Mouse (Mus musculus): ENCODE measurements at regions not wholly inside any gene's neighbourhood (a gene's known extent, or its start where the extent isn't known, plus 50 kb on each side); places are given as distances from the start of the nearest gene placed in this dataset.

GRCm38 (mm10) chr12:39921481-39921880 is 116.3 kb downstream of the Arl4a start:
- peak; percentile 37 for DNase-seq (ENCODE audit: low read depth)

DNA sequence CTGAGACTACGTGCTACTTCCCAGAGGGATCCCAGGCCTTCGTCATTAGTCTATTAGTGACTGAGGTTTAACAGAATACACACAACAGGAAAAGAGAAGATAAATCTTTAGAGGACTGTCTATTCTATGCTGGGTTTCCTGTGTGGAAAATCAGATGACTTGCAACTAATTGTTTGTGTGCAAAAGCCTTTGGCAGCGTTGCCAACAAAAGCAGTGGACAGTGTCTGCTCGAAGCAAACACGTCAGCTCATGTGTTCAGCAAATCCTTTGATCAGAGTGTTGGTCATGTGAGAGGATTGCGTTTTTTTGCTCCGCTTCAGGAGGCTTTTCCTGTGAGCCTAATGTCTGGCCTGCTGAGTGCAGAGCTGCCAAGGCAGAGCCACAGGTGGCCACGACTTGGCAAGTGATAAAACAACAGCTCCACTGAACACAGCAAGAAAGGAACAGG is 117.3 kb downstream of the Arl4a start:
- DNase-seq (ENCODE audit: low read depth) = peak; percentile 96
- TF ChIP-seq POLR2A (IDR thresholded peaks at IDR 0.05; ENCODE audit: borderline replicate concordance, extremely low read depth, insufficient read depth, insufficient read length, poor library complexity, severe bottlenecking) = no peak

More at GRCm38 (mm10) chr12:39921481-39921880, 116.3 kb downstream of the Arl4a start:
- TF ChIP-seq CTCF (IDR thresholded peaks at IDR 0.05; ENCODE audit: borderline replicate concordance, extremely low read depth, insufficient read depth, insufficient read length) = no peak
- no peak for TF ChIP-seq POLR2A (IDR thresholded peaks at IDR 0.05; ENCODE audit: borderline replicate concordance, extremely low read depth, insufficient read depth, insufficient read length, poor library complexity, severe bottlenecking)

- TF ChIP-seq CTCF (IDR thresholded peaks at IDR 0.05; ENCODE audit: borderline replicate concordance, extremely low read depth, insufficient read depth, insufficient read length) = no peak
- TF ChIP-seq POLR2A (IDR thresholded peaks at IDR 0.05; ENCODE audit: borderline replicate concordance, extremely low read depth, insufficient read depth, insufficient read length, poor library complexity, severe bottlenecking) = no peak
- peak; percentile 47 for DNase-seq (ENCODE audit: low read depth)
Measured at GRCm38 (mm10) chr12:39919909-39920308, 117.9 kb downstream of the Arl4a start.

- TF ChIP-seq CTCF (IDR thresholded peaks at IDR 0.05; ENCODE audit: borderline replicate concordance, extremely low read depth, insufficient read depth, insufficient read length) = no peak
- no peak for TF ChIP-seq POLR2A (IDR thresholded peaks at IDR 0.05; ENCODE audit: borderline replicate concordance, extremely low read depth, insufficient read depth, insufficient read length, poor library complexity, severe bottlenecking)
- DNase-seq (ENCODE audit: low read depth) = no peak
Measured at GRCm38 (mm10) chr12:39888493-39888892, 149.3 kb downstream of the Arl4a start.

- TF ChIP-seq POLR2A (IDR thresholded peaks at IDR 0.05; ENCODE audit: borderline replicate concordance, extremely low read depth, insufficient read depth, insufficient read length, poor library complexity, severe bottlenecking) (no peak), CTCF (IDR thresholded peaks at IDR 0.05; ENCODE audit: borderline replicate concordance, extremely low read depth, insufficient read depth, insufficient read length) (no peak)
- peak; percentile 69 for DNase-seq (ENCODE audit: low read depth)
Measured at GRCm38 (mm10) chr12:39885366-39885765, 152.5 kb downstream of the Arl4a start.

GRCm38 (mm10) chr12:39880309-39880708 is 157.5 kb downstream of the Arl4a start:
- no peak for DNase-seq (ENCODE audit: low read depth)
- TF ChIP-seq CTCF (IDR thresholded peaks at IDR 0.05; ENCODE audit: borderline replicate concordance, extremely low read depth, insufficient read depth, insufficient read length) = no peak
- no peak for TF ChIP-seq POLR2A (IDR thresholded peaks at IDR 0.05; ENCODE audit: borderline replicate concordance, extremely low read depth, insufficient read depth, insufficient read length, poor library complexity, severe bottlenecking)

GRCm38 (mm10) chr12:39873917-39874316 is 163.9 kb downstream of the Arl4a start:
- TF ChIP-seq CTCF (IDR thresholded peaks at IDR 0.05; ENCODE audit: borderline replicate concordance, extremely low read depth, insufficient read depth, insufficient read length) (no peak), POLR2A (IDR thresholded peaks at IDR 0.05; ENCODE audit: borderline replicate concordance, extremely low read depth, insufficient read depth, insufficient read length, poor library complexity, severe bottlenecking) (no peak)
- DNase-seq (ENCODE audit: low read depth) = no peak

DNA sequence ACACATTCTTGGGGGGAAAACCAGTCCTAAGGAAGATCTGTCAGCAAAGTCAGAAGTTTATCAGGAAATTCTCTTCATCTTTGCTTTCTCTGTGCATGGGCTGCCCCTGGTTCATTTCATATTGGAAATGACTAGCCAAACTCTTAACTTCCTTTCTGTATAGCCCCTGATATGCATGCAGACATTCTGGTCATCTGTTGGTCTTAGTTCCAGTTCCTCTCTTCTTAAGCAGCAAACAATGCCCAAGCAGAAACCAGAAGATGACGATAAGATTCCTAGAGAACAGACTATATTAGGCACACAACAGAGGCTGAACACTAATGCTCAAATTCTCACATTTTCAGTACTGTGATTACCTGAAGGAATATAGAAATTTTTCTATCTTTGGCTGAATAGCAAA is 176.0 kb downstream of the Arl4a start:
- TF ChIP-seq POLR2A (IDR thresholded peaks at IDR 0.05; ENCODE audit: borderline replicate concordance, extremely low read depth, insufficient read depth, insufficient read length, poor library complexity, severe bottlenecking) (no peak), CTCF (IDR thresholded peaks at IDR 0.05; ENCODE audit: borderline replicate concordance, extremely low read depth, insufficient read depth, insufficient read length) (no peak)
- DNase-seq (ENCODE audit: low read depth) = no peak

GRCm38 (mm10) chr12:39851610-39852009 is 186.2 kb downstream of the Arl4a start:
- no peak for TF ChIP-seq CTCF (IDR thresholded peaks at IDR 0.05; ENCODE audit: borderline replicate concordance, extremely low read depth, insufficient read depth, insufficient read length)
- no peak for DNase-seq (ENCODE audit: low read depth)

DNA sequence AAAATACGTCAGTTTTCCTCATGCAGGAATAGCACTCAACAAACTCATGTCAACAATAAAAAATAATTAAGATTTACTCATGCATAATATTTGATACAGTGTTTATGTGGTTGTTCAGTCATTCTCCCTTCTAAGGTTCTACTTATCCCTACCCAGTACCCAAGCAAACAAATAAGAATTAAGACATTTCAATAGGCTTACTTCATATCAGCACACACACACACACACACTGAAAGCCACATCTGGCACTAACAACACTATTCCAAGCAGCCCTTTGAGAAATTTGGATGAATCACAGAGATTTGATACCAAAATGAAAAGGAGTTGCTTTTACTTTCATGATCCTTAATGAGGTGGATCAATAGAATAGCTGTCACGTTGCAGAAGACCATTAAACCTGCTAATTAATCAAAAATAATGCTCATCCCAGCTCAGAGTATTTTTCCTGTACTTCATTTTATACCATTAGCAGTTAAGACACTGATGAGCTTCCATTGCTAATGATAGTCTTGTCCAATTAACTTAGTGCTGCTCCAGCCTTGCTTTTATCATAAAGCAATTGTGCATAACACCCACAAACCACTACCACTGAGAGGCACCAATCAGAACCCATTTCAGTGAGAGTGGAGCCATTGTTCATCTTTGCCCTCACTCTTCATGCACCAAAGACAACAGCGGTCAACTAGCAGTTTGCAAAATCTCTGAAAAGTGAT is 188.3 kb downstream of the Arl4a start:
- DNase-seq (ENCODE audit: low read depth) = peak; percentile 63
- TF ChIP-seq POLR2A (IDR thresholded peaks at IDR 0.05; ENCODE audit: borderline replicate concordance, extremely low read depth, insufficient read depth, insufficient read length, poor library complexity, severe bottlenecking) (no peak), CTCF (IDR thresholded peaks at IDR 0.05; ENCODE audit: borderline replicate concordance, extremely low read depth, insufficient read depth, insufficient read length) (no peak)

GRCm38 (mm10) chr12:39840615-39841014 is 197.2 kb downstream of the Arl4a start:
- no peak for TF ChIP-seq POLR2A (IDR thresholded peaks at IDR 0.05; ENCODE audit: borderline replicate concordance, extremely low read depth, insufficient read depth, insufficient read length, poor library complexity, severe bottlenecking)
- TF ChIP-seq CTCF (IDR thresholded peaks at IDR 0.05; ENCODE audit: borderline replicate concordance, extremely low read depth, insufficient read depth, insufficient read length) = no peak
- no peak for DNase-seq (ENCODE audit: low read depth)

DNA sequence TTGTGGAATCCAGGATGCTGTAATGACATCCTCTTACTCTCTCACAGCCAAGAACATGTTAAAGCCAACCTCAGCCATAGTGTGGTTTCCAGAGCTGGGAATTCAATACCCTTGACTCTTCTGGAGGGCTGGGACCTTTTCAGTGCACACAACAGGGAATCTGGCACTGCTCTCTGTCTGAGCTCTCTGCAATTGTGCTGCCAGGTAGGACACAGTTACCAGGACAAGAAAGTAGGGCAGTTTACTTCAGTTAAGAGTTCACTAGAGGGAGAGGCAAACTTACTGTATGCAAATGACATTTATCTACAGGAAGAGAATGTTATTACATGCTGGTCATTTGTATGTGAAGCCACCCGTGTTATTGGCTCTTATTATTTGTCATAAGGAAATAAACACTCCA is 197.6 kb downstream of the Arl4a start:
- no peak for DNase-seq (ENCODE audit: low read depth)
- TF ChIP-seq CTCF (IDR thresholded peaks at IDR 0.05; ENCODE audit: borderline replicate concordance, extremely low read depth, insufficient read depth, insufficient read length) = no peak
- no peak for TF ChIP-seq POLR2A (IDR thresholded peaks at IDR 0.05; ENCODE audit: borderline replicate concordance, extremely low read depth, insufficient read depth, insufficient read length, poor library complexity, severe bottlenecking)

Measured in brain, embryonic 14.5 days (tissue).